ENCODE assay signal across 9 mouse cellular contexts in the genomic region with DNA sequence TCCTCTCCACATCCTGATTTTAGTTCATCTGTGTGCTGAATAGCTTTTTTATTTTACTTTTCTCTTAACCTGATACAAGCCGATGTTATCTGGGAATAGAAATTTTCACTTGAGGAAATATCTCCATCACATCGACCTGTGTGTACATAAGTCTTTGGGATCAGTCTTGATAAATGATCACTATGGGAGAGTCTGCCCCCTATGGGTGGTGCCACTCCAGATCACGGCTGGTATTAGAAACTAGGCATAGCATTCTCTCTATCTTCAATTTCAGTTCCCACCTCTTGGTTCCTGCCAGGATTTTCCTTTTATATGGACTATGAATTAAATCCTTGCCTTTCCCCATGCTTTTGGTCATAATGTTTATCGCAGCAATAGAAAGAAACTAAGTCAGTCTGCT. TPM values are rescaled to one million over a fixed set of nuclear protein-coding genes. Genes with fewer than 3 reads are reported as not detected.
DNase-seq lines count a peak whose midpoint lies in the region; ATAC-seq and TF ChIP-seq lines count a peak whose summit lies in the region.
"Had no signal": no experiment of that assay in that cellular context is flagged by ENCODE, and none has a peak within 500 bp of the region (broad histone marks: within the 10 kb centered on the region; RNA-seq: fewer than 3 reads in every experiment).

No protein-coding gene starts in this region.

- intact Hi-C loops in gastrocnemius, postnatal 14 days (cut with DNase I; ENCODE audit: low total_unique reads), result no loop called here

- peak; percentile 54 for TF ChIP-seq CTCF in lung, embryonic 14.5 days (IDR thresholded peaks at IDR 0.05; ENCODE audit: low read depth)

- no peak for ATAC-seq in midbrain, embryonic 11.5 days (ENCODE audit: low FRiP score)
- no peak for ATAC-seq in lung, embryonic 14.5 days (ENCODE audit: insufficient read depth)
- no peak for ATAC-seq in erythroblast, adult 5-6 weeks (replicated peaks; ENCODE audit: low FRiP score, poor library complexity, severe bottlenecking)
- ATAC-seq: intestine, embryonic 16.5 days had no signal

- no peak overlapping the region for H3K27ac ChIP-seq in midbrain, embryonic 11.5 days (ENCODE audit: low read depth, low read length)
- no peak overlapping the region for H3K27ac ChIP-seq in midbrain, embryonic 10.5 days (replicated peaks)
- H3K27ac ChIP-seq in lung, embryonic 14.5 days (ENCODE audit: low read depth), result no peak overlapping the region

- DNase-seq in gastrocnemius, postnatal 10 days, result peak; percentile 21
- no peak for DNase-seq in gastrocnemius, postnatal 14 days
- peak; percentile 44 for DNase-seq in midbrain, embryonic 11.5 days (ENCODE audit: low spot score, missing footprints)
- DNase-seq in midbrain, embryonic 10.5 days (ENCODE audit: low spot score), result no peak
- peak; percentile 58 for DNase-seq in adrenal gland, postnatal 10 days
- DNase-seq in lung, embryonic 14.5 days, result no peak
- no peak for DNase-seq in layer of hippocampus, adult 9-11 months

- no peak overlapping the region for H3K4me2 ChIP-seq in midbrain, embryonic 11.5 days
- H3K4me2 ChIP-seq in lung, embryonic 14.5 days, result no peak overlapping the region

- no peaks in the 10 kb centered on the region for H3K4me1 ChIP-seq in midbrain, embryonic 11.5 days (ENCODE audit: control insufficient read depth, insufficient read depth, low read length)
- H3K4me1 ChIP-seq in midbrain, embryonic 10.5 days, result no peaks in the 10 kb centered on the region
- no peaks in the 10 kb centered on the region for H3K4me1 ChIP-seq in lung, embryonic 14.5 days (ENCODE audit: insufficient read depth)

- WGBS in midbrain, embryonic 11.5 days, result 76% methylated on average over 4 of the region's 4 CpGs
- WGBS in midbrain, embryonic 10.5 days, result 78% methylated on average over 4 of the region's 4 CpGs
- WGBS in lung, embryonic 14.5 days, result 65% methylated on average over 4 of the region's 4 CpGs

- no peaks in the 10 kb centered on the region for H3K27me3 ChIP-seq in midbrain, embryonic 11.5 days (ENCODE audit: control insufficient read depth, insufficient read depth, low read length)
- H3K27me3 ChIP-seq in midbrain, embryonic 10.5 days (ENCODE audit: low read depth, poor library complexity, severe bottlenecking), result no peaks in the 10 kb centered on the region
- no peaks in the 10 kb centered on the region for H3K27me3 ChIP-seq in lung, embryonic 14.5 days (ENCODE audit: insufficient read depth, low read length)

- H3K9me3 ChIP-seq in midbrain, embryonic 11.5 days (ENCODE audit: control insufficient read depth, low read length), result no peaks in the 10 kb centered on the region
- H3K9me3 ChIP-seq in midbrain, embryonic 10.5 days (replicated peaks), result no peaks in the 10 kb centered on the region
- H3K9me3 ChIP-seq in lung, embryonic 14.5 days (ENCODE audit: low read depth, low read length), result no peaks in the 10 kb centered on the region

- no peak overlapping the region for H3K4me3 ChIP-seq in midbrain, embryonic 11.5 days (ENCODE audit: low read depth, low read length)
- no peak overlapping the region for H3K4me3 ChIP-seq in midbrain, embryonic 10.5 days
- H3K4me3 ChIP-seq in lung, embryonic 14.5 days (ENCODE audit: low read depth, low read length), result no peak overlapping the region

- no peak overlapping the region for H3K9ac ChIP-seq in midbrain, embryonic 11.5 days (ENCODE audit: low read length)
- no peak overlapping the region for H3K9ac ChIP-seq in lung, embryonic 14.5 days

- no peaks in the 10 kb centered on the region for H3K36me3 ChIP-seq in midbrain, embryonic 11.5 days (ENCODE audit: control insufficient read depth, insufficient read depth, low read length)
- H3K36me3 ChIP-seq in midbrain, embryonic 10.5 days, result no peaks in the 10 kb centered on the region
- H3K36me3 ChIP-seq in lung, embryonic 14.5 days (ENCODE audit: insufficient read depth), result no peaks in the 10 kb centered on the region

RNA-seq across cellular contexts. Expression of a gene that starts 31.8 kb away (rescaled TPM):
- total RNA-seq in gastrocnemius, postnatal 10 days (2021), result 10 to 100 TPM; 17.5 to 18.8 TPM
- 10 to 100 TPM; 11.0 to 12.3 TPM for total RNA-seq in gastrocnemius, postnatal 14 days (2021)
- polyA plus RNA-seq in midbrain, embryonic 11.5 days (2014; fragmentation: Nextera tagmentation; extraction: Ambion mirVana), result 99.9 and 105 TPM in 2 replicates
- polyA plus RNA-seq in midbrain, embryonic 10.5 days (2016; fragmentation: Nextera tagmentation; extraction: Ambion mirVana), result 105 and 107 TPM in 2 replicates
- total RNA-seq in adrenal gland, postnatal 10 days (2021), result 10 to 100 TPM; 25.1 to 28.4 TPM
- polyA plus RNA-seq in lung, embryonic 14.5 days (2014; fragmentation: Nextera tagmentation; extraction: Ambion mirVana), result 102 and 106 TPM in 2 replicates
- total RNA-seq in erythroblast, adult 5-6 weeks (2015; ENCODE audit: low replicate concordance), result 7.3 and 9.2 TPM in 2 replicates
- total RNA-seq in erythroblast, adult 5-6 weeks (2017; ENCODE audit: low replicate concordance), result 2.2 and 8.5 TPM in 2 replicates

RNA-seq across cellular contexts. Expression of a gene that starts 44.0 kb away (rescaled TPM):
- 10 to 100 TPM; 49.1 to 52.7 TPM for total RNA-seq in gastrocnemius, postnatal 10 days (2021)
- total RNA-seq in gastrocnemius, postnatal 14 days (2021), result 10 to 100 TPM; 32.1 to 38.1 TPM
- 10.1 and 11.2 TPM in 2 replicates for polyA plus RNA-seq in midbrain, embryonic 11.5 days (2014; fragmentation: Nextera tagmentation; extraction: Ambion mirVana)
- 11.4 and 13.3 TPM in 2 replicates for polyA plus RNA-seq in midbrain, embryonic 10.5 days (2016; fragmentation: Nextera tagmentation; extraction: Ambion mirVana)
- total RNA-seq in adrenal gland, postnatal 10 days (2021), result 10 to 100 TPM; 47.2 to 50.9 TPM
- 23.4 and 24.8 TPM in 2 replicates for polyA plus RNA-seq in lung, embryonic 14.5 days (2014; fragmentation: Nextera tagmentation; extraction: Ambion mirVana)
- not detected in 2 replicates for total RNA-seq in erythroblast, adult 5-6 weeks (2015; ENCODE audit: low replicate concordance)
- not detected in 2 replicates for total RNA-seq in erythroblast, adult 5-6 weeks (2017; ENCODE audit: low replicate concordance)

Comparison
In these comparisons a context has a peak if more than half of its experiments do, and no peak if none do; other contexts are left out.
1. DNase-seq: peak in gastrocnemius, postnatal 10 days (single experiment), midbrain, embryonic 11.5 days (single experiment) and adrenal gland, postnatal 10 days (single experiment); none in gastrocnemius, postnatal 14 days (single experiment), midbrain, embryonic 10.5 days (single experiment), lung, embryonic 14.5 days (single experiment) and layer of hippocampus, adult 9-11 months (single experiment).
2. RNA of a gene that starts 44.0 kb away (total RNA-seq): 49.1 to 52.7 TPM in gastrocnemius, postnatal 10 days, 47.2 to 50.9 TPM in adrenal gland, postnatal 10 days and 32.1 to 38.1 TPM in gastrocnemius, postnatal 14 days; not detected in erythroblast, adult 5-6 weeks; every median in the first group is over 10 times any median in the second.